Mouse (Mus musculus) erythroblast, embryonic 14.5 days (primary cell): ENCODE measurements around the gene Mogat2.

Experiments used
- GATA1 ChIP-seq: IDR thresholded peaks from 2 replicates; pipeline ENCODE4 v1.6.1; 2012; ENCODE audit warnings: low read length, inconsistent platforms, mixed read lengths
- TAL1 ChIP-seq: IDR thresholded peaks from 3 replicates; pipeline ENCODE4 v1.6.1; 2012; ENCODE audit warnings: low read length, inconsistent platforms, mixed read lengths

GRCm38 (mm10) chr7:99267251-99267896, 29.0 kb upstream of the Mogat2 start, which contains the start of gene Map6:
- no peak for TF ChIP-seq GATA1
- TF ChIP-seq TAL1, result no peak
